Mouse (Mus musculus) embryonic stem cell, embryonic (primary cell): ENCODE data around the gene Adam12.
"Not testable (repeated sequence)": the region's sequence is repeated elsewhere in the genome, so short reads cannot be mapped to it uniquely, and the experiment has no call there.

Source experiments
- CTCF ChIA-PET, 4 experiments: fragments of 300-600 bp in 2 of 4; fragments of 350-600 bp in 2 of 4; sonication (Branson Sonifier 250); formaldehyde crosslinking; loops; one replicate each; lab custom pipeline; 2022; ENCODE audit warnings: inconsistent platforms in 2 of 4; lab: Charles Lee
- POLR2A ChIA-PET, 4 experiments: fragments of 300-600 bp in 2 of 4; fragments of 350-600 bp in 2 of 4; sonication (Branson Sonifier 250); formaldehyde crosslinking; loops; one replicate each; lab custom pipeline; 2022; ENCODE audit warnings: antibody characterized with exemption in 4 of 4, inconsistent platforms in 1 of 4; lab: Charles Lee

Gene Adam12

GRCm38 (mm10) chr7:133931481-133931880 is 300.5 kb downstream of the Adam12 start:
- POLR2A ChIA-PET: interaction anchor here in 1 of 4 experiments (1.3 kb wide), 1 partner anchor 16 kb away, joined by 4 read pairs; no protein-coding TSS in a partner anchor

DNA sequence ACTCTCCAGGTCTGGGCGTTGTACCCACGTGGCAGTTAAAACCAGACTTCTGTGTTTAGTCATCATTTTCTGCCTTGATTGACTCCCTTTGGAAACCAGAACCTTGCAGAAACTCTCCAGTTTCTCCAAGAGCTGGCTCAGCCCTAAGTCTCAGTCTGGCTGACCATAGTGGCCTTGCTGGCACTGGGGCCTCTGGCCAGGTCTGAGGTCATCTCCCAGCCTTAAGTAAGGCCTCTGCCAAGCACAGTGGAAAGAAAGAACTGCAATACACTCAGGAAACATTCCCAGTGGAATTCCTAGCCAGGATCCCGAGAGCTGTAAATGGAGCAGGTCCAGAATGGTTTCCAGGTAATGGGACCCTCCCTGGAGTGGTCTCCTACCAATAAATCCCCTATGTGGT is 303.0 kb downstream of the Adam12 start:
- ChIA-PET POLR2A (interaction anchor here in 1 of 4 experiments (0.6 kb wide), 1 partner anchor 1784 kb away, joined by 4 read pairs; no protein-coding TSS in a partner anchor), CTCF (no interaction called here)

More at GRCm38 (mm10) chr7:133931481-133931880, 300.5 kb downstream of the Adam12 start:
- CTCF ChIA-PET: interaction anchor here in 2 of 4 experiments (0.6 kb wide), 2 partner anchors 16 to 120 kb away, joined by 3 to 4 read pairs; no protein-coding TSS in a partner anchor

- ChIA-PET CTCF (no interaction called here), POLR2A (no interaction called here)
These were observed 306.2 kb downstream of the Adam12 start for GRCm38 (mm10) chr7:133925771-133926170.

GRCm38 (mm10) chr7:133923994-133924393 is 308.0 kb downstream of the Adam12 start:
- CTCF ChIA-PET: no interaction called here

DNA sequence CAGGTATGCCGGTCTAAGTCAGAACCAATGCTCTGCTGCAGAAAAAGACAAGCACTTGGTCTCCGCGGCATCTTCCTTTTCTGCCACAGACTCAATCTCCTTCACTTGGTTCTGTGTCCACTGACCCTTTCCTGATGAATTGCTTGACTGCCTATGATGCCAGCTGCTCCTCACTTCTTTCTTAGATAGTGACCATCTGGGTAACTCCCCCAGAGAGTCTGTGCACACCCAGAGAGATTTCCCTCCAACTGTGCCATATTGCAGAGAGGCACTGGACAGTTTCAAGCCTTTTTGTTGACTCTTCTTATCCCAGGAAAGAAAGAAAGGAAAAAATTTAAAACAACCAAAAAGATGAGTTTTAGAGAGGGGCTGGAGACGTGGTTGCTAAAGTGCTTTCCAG is 310.7 kb downstream of the Adam12 start:
- ChIA-PET POLR2A (no interaction called here), CTCF (no interaction called here)

More at GRCm38 (mm10) chr7:133923994-133924393, 308.0 kb downstream of the Adam12 start:
- POLR2A ChIA-PET: no interaction called here

GRCm38 (mm10) chr7:133920724-133921123 is 311.2 kb downstream of the Adam12 start:
- ChIA-PET POLR2A (no interaction called here), CTCF (no interaction called here)

DNA sequence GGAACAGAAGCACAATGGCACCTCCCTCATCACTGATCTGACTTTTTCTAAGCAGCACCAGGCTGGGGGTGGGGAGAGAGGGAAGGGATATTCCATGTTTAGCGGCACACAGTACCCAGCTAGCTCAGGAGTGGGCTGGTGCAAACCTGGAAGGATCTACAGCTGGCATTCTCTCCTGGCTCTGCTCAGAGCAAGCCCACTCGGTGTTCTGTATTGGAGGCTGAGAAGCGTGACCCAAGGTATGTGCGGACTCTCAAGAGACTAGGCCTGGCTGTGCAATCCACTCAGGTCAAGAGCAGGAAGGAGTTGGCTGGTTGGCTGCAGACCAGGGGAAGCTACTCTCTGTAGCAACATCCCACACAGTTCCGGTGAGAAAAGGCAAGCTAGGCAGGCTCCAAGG is 312.0 kb downstream of the Adam12 start:
- ChIA-PET POLR2A (interaction anchor here in 1 of 4 experiments (1.2 kb wide), 1 partner anchor 32 kb away, joined by 3 read pairs; no protein-coding TSS in a partner anchor), CTCF (no interaction called here)

DNA sequence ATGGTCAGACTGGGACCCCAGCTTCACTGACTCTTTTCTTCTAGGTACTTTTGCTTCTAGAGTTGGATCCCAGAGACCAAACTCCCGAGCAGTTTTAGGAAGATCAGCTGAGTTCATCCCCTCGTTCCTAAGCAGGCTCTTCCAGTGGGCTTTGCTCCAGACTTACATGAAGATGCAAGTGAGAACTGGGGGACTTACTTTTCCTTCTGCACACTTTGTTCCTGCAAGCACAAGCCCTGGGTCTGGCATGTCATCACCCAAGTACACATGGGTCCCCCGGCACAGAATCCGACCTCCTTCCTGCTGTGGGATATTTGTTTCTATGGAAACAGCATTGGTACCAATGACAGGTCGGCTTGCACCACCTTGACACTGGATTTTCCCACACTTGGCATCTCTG is 312.6 kb downstream of the Adam12 start:
- POLR2A ChIA-PET: interaction anchor here in 1 of 4 experiments (1.2 kb wide), 1 partner anchor 33 kb away, joined by 3 read pairs; no protein-coding TSS in a partner anchor

GRCm38 (mm10) chr7:133916230-133916629 is 315.7 kb downstream of the Adam12 start:
- CTCF ChIA-PET: interaction anchor here in 1 of 4 experiments (0.5 kb wide), 1 partner anchor 16 kb away, joined by 3 read pairs; no protein-coding TSS in a partner anchor
- POLR2A ChIA-PET: no interaction called here

More for the DNA sequence above, 312.6 kb downstream of the Adam12 start:
- CTCF ChIA-PET: no interaction called here

DNA sequence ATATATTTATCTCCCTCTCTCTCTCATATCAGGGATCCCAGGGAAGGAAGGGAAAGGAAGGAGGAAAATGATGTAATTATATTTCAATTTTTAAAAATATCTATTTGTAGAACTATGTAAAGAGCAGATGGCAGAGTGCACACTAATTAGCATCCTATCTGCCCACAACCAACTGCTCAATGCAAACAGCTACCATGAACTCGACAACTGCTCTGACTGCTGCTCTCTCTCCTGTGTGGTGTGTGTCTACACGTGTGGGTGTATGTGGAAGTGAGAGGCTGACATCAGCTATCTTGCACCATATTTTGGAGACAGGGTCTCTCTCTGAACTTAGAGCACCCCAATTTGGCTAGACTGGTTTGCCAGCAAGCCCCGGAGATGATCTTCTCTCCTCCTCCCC is 320.1 kb downstream of the Adam12 start:
- POLR2A ChIA-PET: no interaction called here

GRCm38 (mm10) chr7:133909833-133910375 is 322.0 kb downstream of the Adam12 start:
- ChIA-PET CTCF (interaction anchor here in 1 of 4 experiments (0.6 kb wide), 1 partner anchor 645 kb away, joined by 3 read pairs; no protein-coding TSS in a partner anchor), POLR2A (no interaction called here)

More for the DNA sequence above, 320.1 kb downstream of the Adam12 start:
- CTCF ChIA-PET: no interaction called here

DNA sequence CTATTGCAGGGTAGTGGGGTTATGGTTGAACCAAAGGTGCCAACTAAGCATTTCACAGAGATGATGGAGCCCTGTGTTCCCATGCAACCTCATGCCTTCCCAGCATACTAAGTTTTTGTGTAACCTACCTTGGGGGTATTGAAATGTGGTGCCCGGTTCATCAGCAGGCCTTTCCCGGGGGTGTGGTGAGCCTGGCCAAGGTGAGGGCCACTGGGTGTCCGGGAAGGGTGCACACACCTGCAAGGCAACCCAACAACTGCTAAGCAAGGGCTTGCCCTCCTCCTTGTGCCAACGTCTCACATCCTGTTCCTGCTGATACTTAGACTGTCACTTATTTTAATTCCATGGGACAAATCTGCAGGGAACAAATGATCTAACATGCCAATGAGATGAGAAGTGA is 323.0 kb downstream of the Adam12 start:
- CTCF ChIA-PET: interaction anchor here in 1 of 4 experiments (0.6 kb wide), 1 partner anchor 463 kb away, joined by 3 read pairs; no protein-coding TSS in a partner anchor
- POLR2A ChIA-PET: no interaction called here

GRCm38 (mm10) chr7:133899391-133899790 is 332.6 kb downstream of the Adam12 start:
- ChIA-PET POLR2A (no interaction called here), CTCF (no interaction called here)

DNA sequence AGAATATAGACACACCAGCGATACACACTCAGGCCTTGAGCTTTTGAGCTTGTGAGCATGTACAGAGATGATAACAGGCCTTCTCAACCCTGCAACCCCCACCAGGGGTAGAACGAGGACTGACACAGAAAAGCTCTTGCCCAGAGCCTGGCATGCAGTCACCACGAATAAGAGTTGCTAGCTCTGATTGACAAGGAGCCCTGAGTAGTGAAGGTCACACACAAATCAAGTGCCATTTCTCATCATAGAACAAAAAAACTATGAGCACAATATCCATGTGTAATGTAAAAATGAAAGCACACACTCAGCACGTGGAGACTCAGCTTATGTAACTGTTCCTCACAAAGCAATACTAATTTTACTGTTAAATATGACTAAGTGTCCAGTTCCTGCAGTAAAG is 340.1 kb downstream of the Adam12 start:
- ChIA-PET CTCF (no interaction called here), POLR2A (no interaction called here)

DNA sequence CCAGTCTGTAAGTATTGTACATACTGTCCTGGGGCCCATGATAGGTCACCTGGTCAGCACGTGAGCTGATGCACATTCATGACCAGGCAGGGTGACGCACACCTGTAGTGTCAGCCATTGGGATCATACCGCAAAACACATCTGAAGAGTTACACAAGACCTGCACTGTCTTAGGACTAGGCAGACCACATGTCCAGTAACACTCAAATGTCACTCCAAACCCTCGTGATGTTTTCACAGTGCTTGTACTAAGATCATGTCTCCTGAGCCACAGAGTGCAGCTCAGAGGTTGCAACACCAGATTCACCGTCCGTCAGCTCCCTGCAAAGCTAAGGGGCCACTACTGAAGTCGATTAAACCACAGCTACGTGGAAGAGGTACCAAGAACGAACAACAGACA is 340.6 kb downstream of the Adam12 start:
- ChIA-PET CTCF (interaction anchor here in 1 of 4 experiments (1.1 kb wide), 1 partner anchor 51 kb away, joined by 3 read pairs; no protein-coding TSS in a partner anchor), POLR2A (no interaction called here)

GRCm38 (mm10) chr7:133889986-133890385 is 342.0 kb downstream of the Adam12 start:
- ChIA-PET POLR2A (no interaction called here), CTCF (no interaction called here)

GRCm38 (mm10) chr7:133888926-133889920 is 342.7 kb downstream of the Adam12 start:
- CTCF ChIA-PET: no interaction called here
- POLR2A ChIA-PET: no interaction called here

DNA sequence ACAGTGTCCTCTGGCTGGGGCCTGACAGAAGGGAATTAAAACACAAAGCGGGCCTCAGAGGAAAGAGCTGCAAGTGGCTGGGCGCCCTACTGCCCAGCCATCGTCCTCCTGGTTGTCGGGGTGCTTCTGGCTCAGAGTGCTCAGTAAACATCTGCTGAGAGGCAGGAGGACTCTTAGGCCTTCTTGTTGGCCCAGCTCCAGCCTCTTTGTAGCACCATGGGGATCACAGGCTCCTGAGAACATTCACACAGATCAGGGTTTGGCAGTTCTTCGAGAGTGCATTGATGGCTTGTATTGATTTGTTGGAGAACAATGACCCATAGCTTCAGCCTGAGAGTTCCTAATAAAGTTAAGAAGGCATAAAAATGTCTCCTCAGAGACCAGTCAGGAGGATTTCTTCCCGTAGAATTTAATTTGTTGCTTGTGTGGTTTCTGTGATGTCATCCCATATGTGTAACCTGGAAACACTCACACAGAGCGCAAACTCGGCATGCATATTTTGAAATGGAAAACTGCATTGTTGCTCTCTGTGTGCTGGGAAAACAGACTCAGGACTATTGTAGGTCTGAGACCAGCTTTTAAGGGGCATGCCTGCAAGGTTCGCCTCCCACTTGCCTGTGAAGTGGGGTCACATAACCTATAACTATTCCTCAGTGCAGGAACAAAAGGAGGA is 347.1 kb downstream of the Adam12 start:
- POLR2A ChIA-PET, CTCF ChIA-PET: not testable (repeated sequence)

- ChIA-PET CTCF (interaction anchor here in 3 of 4 experiments (0.7 to 1.1 kb wide), 3 partner anchors 9 to 933 kb away, joined by 3 to 4 read pairs (median 3); no protein-coding TSS in a partner anchor), POLR2A (no interaction called here)
These were observed 352.2 kb downstream of the Adam12 start for GRCm38 (mm10) chr7:133879761-133880160.
